Mouse (Mus musculus): ENCODE results near the gene Car11. TPM values are rescaled to one million over a fixed set of nuclear protein-coding genes. Genes with fewer than 3 reads are reported as not detected.
A peak's percentile ranks its signal among the peaks of the same experiment; 100 is the strongest.

Car11 gene
- total RNA-seq, 2 experiments from 2014 or later: 211 to 244 TPM

DNA sequence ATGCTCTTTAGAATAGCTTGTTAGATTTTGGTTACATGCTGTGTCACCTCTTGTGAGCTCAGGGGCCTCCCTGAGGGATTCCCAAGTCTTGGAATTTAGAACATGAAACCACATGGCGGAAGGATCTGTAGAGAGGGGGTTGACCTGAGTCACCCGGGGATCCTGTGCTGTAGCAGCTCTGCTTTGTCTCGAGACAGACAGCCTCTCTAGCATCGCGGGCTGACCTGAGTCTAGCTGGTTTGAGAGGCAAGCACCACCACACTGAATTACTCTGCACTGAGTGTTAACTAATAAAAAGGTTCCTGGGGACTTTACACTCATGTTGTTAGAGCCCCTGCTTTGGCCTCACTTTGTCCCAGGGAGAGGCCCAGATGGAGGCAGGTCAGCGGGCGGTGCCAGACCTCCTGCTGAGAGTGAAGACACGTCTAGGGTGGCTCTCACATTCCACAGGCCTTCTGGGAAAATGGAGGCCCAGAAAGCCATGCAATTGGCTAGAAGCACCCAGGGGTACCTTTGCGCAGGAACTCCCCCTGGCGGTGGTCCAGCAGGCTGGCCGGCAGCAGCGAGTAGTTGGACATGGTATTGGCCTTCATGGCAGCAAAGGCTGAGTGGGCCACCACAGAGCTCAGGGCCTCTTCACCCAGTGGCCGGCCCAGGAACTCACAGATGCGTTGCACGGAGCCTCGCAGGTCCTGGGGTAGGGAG is 31.2 kb downstream of the Car11 start:
- intact Hi-C loops (cut with DNase I): no loop called here
- H3K4me3 ChIP-seq: no peak overlapping the region
- no peak overlapping the region for H3K27ac ChIP-seq
- DNase-seq (ENCODE audit: extremely low spot score in 1 of 2, low spot score in 2 of 2): no peak
- peak; percentile 33 for TF ChIP-seq CTCF (IDR thresholded peaks at IDR 0.05)

DNA sequence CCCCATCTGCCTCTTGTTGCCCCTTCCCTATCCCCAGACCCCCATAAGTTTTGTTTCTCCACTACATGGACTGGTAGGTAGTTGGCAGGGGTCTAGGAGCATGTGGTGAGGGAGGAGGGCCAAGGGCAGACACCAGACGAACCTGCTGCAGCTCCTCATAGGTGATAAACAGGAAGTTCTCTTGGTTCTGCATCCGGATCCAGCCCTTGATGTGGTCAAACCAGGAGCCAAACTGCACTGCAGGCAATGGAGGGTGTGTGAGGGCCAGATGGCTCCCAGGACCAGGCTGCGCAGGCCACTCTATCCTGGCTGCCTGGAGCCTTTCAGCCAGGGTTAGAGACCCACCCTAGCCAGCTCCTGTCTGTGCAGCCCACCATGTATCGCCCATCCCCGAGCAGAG is 33.8 kb downstream of the Car11 start:
- no peak for DNase-seq (ENCODE audit: extremely low spot score in 1 of 2, low spot score in 2 of 2)
- Histone ChIP-seq H3K27ac (no peak overlapping the region), H3K4me3 (no peak overlapping the region)
- no peak for TF ChIP-seq CTCF (IDR thresholded peaks at IDR 0.05)
- intact Hi-C loops (cut with DNase I): no loop called here

DNA sequence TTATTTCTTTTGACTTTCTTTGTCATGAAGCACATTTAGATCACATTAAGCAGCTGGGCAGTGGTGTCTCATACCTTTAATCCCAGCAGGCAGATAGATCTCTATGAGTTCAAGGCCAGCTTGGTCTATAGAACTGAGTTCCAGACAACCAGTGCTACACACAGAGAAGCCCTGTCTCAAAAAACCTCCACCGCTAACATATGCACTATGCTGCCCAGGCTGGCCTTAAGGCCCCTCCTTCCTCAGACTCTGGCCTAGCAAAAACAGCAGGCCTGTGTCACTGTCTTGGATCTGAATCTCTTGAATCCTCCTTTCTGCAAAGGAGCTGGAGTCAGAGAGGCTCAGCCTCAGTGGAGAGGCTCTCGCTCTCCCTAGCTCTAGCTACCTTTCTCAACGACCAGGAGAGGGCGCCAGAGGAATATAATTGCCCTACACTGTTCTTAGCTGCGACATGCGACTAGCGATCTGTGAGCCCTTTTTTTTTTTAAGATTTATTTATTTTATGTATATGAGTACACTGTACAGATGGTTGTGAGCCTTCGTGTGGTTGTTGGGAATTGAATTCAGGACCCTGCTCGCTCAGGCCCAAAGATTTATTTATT is 39.6 kb downstream of the Car11 start:
- TF ChIP-seq CTCF (IDR thresholded peaks at IDR 0.05): peak; percentile 82
- no peak overlapping the region for H3K4me3 ChIP-seq
- peak; percentile 82 to 84 for DNase-seq (ENCODE audit: extremely low spot score in 1 of 2, low spot score in 2 of 2)
- H3K27ac ChIP-seq: no peak overlapping the region
- intact Hi-C loops (cut with DNase I): loop anchor here (1.0 to 2.0 kb wide), 4 partner anchors 62 to 270 kb away; partner anchors contain the start of gene Kdelr1

DNA sequence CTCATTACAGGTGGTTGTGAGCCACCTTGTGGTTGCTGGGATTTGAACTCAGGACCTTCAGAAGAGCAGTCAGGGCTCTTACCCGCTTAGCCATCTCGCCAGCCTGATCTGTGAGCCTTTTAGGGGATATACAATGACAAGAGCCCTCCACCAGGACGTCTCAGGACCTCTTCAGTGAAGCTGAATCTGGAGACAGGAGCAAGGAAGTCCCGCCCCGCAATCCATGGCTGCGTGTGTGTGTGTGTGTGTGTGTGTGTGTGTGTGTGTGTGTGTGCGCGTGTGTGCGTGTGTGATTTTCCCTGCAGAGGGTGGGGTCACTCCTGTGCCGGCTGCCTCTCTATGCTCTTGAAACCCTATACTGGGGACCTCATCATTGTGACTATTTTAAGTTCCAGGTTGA is 40.2 kb downstream of the Car11 start:
- Histone ChIP-seq H3K27ac (no peak overlapping the region), H3K4me3 (no peak overlapping the region)
- no peak for TF ChIP-seq CTCF (IDR thresholded peaks at IDR 0.05)
- no peak for DNase-seq (ENCODE audit: extremely low spot score in 1 of 2, low spot score in 2 of 2)
- intact Hi-C loops (cut with DNase I): loop anchor here (1.0 to 2.0 kb wide), 4 partner anchors 61 to 269 kb away; partner anchors contain the start of gene Kdelr1

GRCm38 (mm10) chr7:45741308-45741707 is 41.7 kb downstream of the Car11 start:
- Histone ChIP-seq H3K4me3 (peak overlapping the region; percentile 39; the same call in 1 of the 2 replicates), H3K27ac (peak overlapping the region; percentile 87)
- intact Hi-C loops (cut with DNase I): no loop called here
- no peak for TF ChIP-seq CTCF (IDR thresholded peaks at IDR 0.05)
- DNase-seq (ENCODE audit: extremely low spot score in 1 of 2, low spot score in 2 of 2): no peak

DNA sequence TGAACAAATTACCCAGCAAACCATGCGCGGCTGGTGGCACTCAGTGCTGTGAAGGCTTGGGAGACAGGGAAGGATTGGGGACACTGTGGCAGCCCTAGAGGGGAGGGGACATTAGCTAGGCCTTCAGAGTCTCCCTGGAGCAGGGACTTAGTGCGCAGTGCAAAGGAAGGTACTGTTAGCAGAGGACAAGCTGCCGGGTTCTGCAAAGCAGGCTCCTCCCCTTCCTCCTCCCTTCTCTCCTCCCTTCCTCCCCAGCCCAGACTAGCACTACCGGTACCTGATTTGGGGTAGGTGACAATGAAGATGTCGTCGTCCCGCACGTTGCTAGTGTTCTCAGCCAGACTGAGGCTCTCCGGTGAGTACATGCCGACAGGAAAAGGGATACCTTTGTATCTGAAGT is 42.1 kb downstream of the Car11 start:
- peak overlapping the region; percentile 87 for H3K27ac ChIP-seq
- DNase-seq (ENCODE audit: extremely low spot score in 1 of 2, low spot score in 2 of 2): peak in 1 of 2 experiments; percentile 33
- TF ChIP-seq CTCF (IDR thresholded peaks at IDR 0.05): no peak
- H3K4me3 ChIP-seq: peak overlapping the region; percentile 39
- intact Hi-C loops (cut with DNase I): loop anchor here (2.0 kb wide), 1 partner anchor 41 kb away; the partner anchor contains the start of gene Lmtk3

DNA sequence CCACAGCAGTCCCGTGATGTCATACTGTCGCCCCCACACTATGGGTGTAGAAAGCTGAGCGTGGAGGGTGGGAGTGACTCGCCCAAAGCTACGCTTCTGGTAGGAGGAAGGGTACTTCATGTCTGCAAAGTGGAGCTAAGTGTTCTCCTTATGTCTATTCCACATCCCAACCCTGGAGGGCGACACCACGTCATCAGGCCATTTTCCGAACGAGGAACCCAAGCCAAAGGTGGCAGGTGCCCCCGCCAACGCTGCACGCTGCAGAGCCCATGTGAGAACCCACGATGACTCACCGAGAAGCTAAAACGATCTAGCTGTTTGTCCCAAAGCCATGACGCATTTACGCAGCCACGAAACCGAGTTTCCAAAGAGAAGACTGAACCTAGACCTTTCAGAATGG is 42.7 kb downstream of the Car11 start:
- TF ChIP-seq CTCF (IDR thresholded peaks at IDR 0.05): peak; percentile 41
- intact Hi-C loops (cut with DNase I): loop anchor here (2.0 kb wide), 1 partner anchor 40 kb away; the partner anchor contains the start of gene Lmtk3
- DNase-seq (ENCODE audit: extremely low spot score in 1 of 2, low spot score in 2 of 2): peak; percentile 76 to 84
- H3K4me3 ChIP-seq: peak overlapping the region; percentile 39
- H3K27ac ChIP-seq: peak overlapping the region; percentile 87

DNA sequence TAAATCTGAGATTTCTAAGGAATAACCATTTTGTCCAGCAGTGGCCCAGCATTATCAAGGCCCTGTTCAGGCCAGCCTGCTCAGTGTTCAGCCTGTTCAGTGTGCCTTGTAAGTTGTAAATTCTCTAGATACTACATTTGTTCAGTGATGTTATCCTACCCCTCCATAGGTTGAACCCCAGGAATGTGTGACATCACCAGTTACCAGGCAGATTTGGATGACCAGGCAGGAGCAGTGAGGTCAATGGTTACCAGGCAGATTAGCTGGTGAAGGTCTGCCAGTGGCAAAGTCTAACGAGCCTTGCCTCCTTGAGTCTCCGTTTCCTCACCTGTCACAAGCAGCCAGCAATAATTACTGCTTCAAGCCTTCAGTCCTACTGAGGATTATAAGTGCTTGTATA is 44.7 kb downstream of the Car11 start:
- TF ChIP-seq CTCF (IDR thresholded peaks at IDR 0.05): no peak
- DNase-seq (ENCODE audit: extremely low spot score in 1 of 2, low spot score in 2 of 2): peak; percentile 62 to 67
- Histone ChIP-seq H3K27ac (no peak overlapping the region), H3K4me3 (no peak overlapping the region)
- intact Hi-C loops (cut with DNase I): no loop called here

GRCm38 (mm10) chr7:45746518-45746917 is 46.9 kb downstream of the Car11 start:
- DNase-seq (ENCODE audit: extremely low spot score in 1 of 2, low spot score in 2 of 2): no peak
- Histone ChIP-seq H3K4me3 (no peak overlapping the region), H3K27ac (no peak overlapping the region)
- intact Hi-C loops (cut with DNase I): no loop called here
- TF ChIP-seq CTCF (IDR thresholded peaks at IDR 0.05): peak; percentile 46

GRCm38 (mm10) chr7:45747450-45747849 is 47.8 kb downstream of the Car11 start:
- TF ChIP-seq CTCF (IDR thresholded peaks at IDR 0.05): no peak
- no peak for DNase-seq (ENCODE audit: extremely low spot score in 1 of 2, low spot score in 2 of 2)
- intact Hi-C loops (cut with DNase I): no loop called here

GRCm38 (mm10) chr7:45748110-45748509 is 48.5 kb downstream of the Car11 start:
- Histone ChIP-seq H3K27ac (no peak overlapping the region), H3K4me3 (no peak overlapping the region)
- no peak for DNase-seq (ENCODE audit: extremely low spot score in 1 of 2, low spot score in 2 of 2)
- TF ChIP-seq CTCF (IDR thresholded peaks at IDR 0.05): no peak
- intact Hi-C loops (cut with DNase I): loop anchor here (2.0 kb wide), 1 partner anchor 31 kb away; no protein-coding TSS in a partner anchor

More at GRCm38 (mm10) chr7:45747450-45747849, 47.8 kb downstream of the Car11 start:
- Histone ChIP-seq H3K27ac (no peak overlapping the region), H3K4me3 (no peak overlapping the region)

GRCm38 (mm10) chr7:45749401-45749800 is 49.8 kb downstream of the Car11 start:
- Histone ChIP-seq H3K4me3 (no peak overlapping the region), H3K27ac (no peak overlapping the region)
- DNase-seq (ENCODE audit: extremely low spot score in 1 of 2, low spot score in 2 of 2): no peak
- intact Hi-C loops (cut with DNase I): loop anchor here (2.0 kb wide), 1 partner anchor 29 kb away; no protein-coding TSS in a partner anchor
- TF ChIP-seq CTCF (IDR thresholded peaks at IDR 0.05): no peak

Data from left cerebral cortex, adult 2 months (tissue).